Mouse (Mus musculus) heart, embryonic 11.5 days (tissue): ENCODE results near the gene Hs6st1. TPM values are rescaled to one million over a fixed set of nuclear protein-coding genes. Genes with fewer than 3 reads are reported as not detected.

Source experiments
- ATAC-seq: fragments of 200-750 bp; cut with Nextera tagmentation; replicated peaks from 2 replicates; pipeline ENCODE4 v1.8.0; 2017; ENCODE audit warnings: moderate library complexity; ENCODE audit not compliant: insufficient number of reproducible peaks, low FRiP score, low TSS enrichment
- H3K27ac ChIP-seq: fragments of 300-500 bp; sonication (generic); 2 replicates; pipeline ENCODE4 v1.5.1; 2014; ENCODE audit warnings: mild to moderate bottlenecking, low read depth, low read length
- H3K27me3 ChIP-seq: fragments of 300-500 bp; sonication (generic); 2 replicates; pipeline ENCODE4 v1.6.1; 2014; ENCODE audit warnings: mild to moderate bottlenecking, low read length, mixed read lengths; ENCODE audit not compliant: control insufficient read depth, insufficient read depth
- H3K36me3 ChIP-seq: fragments of 300-500 bp; sonication (generic); 2 replicates; pipeline ENCODE4 v1.6.1; 2014; ENCODE audit warnings: mild to moderate bottlenecking, low read length, moderate library complexity, mixed read lengths; ENCODE audit not compliant: control insufficient read depth, insufficient read depth
- H3K4me1 ChIP-seq: fragments of 300-500 bp; sonication (generic); 2 replicates; pipeline ENCODE4 v1.6.1; 2014; ENCODE audit warnings: low read length; ENCODE audit not compliant: control insufficient read depth, insufficient read depth
- H3K4me2 ChIP-seq: fragments of 300-500 bp; sonication (generic); 2 replicates; pipeline ENCODE4 v1.6.1; 2014; ENCODE audit warnings: mild to moderate bottlenecking, moderate library complexity
- H3K4me3 ChIP-seq: fragments of 300-500 bp; sonication (generic); 2 replicates; pipeline ENCODE4 v1.5.1; 2014; ENCODE audit warnings: low read depth, low read length
- H3K9ac ChIP-seq: fragments of 300-500 bp; sonication (generic); 2 replicates; pipeline ENCODE4 v1.6.1; 2014; ENCODE audit warnings: mild to moderate bottlenecking, low read depth, low read length, moderate library complexity
- H3K9me3 ChIP-seq: fragments of 300-500 bp; sonication (generic); replicated peaks from 2 replicates; pipeline ENCODE4 v1.6.1; 2016; ENCODE audit warnings: low read length; ENCODE audit not compliant: control insufficient read depth
- WGBS: fragments of 180-500 bp; shearing (Covaris S2); extraction: QIAGEN DNeasy Blood & Tissue Kit; methylation state at CpG from one replicate; pipeline ENCODE4 v1.1.7; 2014; ENCODE audit not compliant: insufficient replicate concordance; 5-methylcytosine and 5-hydroxymethylcytosine counted together
- polyA plus RNA-seq: library from polyadenylated mRNA; unstranded; fragments of >200 nt; fragmentation: Nextera tagmentation; extraction: Ambion mirVana; gene quantifications from 2 replicates; pipeline ENCODE4 v1.2.1, GENCODE M21; 2014

Hs6st1 gene
- polyA plus RNA-seq, 1 experiment from 2014 or later = 12.6 TPM

DNA sequence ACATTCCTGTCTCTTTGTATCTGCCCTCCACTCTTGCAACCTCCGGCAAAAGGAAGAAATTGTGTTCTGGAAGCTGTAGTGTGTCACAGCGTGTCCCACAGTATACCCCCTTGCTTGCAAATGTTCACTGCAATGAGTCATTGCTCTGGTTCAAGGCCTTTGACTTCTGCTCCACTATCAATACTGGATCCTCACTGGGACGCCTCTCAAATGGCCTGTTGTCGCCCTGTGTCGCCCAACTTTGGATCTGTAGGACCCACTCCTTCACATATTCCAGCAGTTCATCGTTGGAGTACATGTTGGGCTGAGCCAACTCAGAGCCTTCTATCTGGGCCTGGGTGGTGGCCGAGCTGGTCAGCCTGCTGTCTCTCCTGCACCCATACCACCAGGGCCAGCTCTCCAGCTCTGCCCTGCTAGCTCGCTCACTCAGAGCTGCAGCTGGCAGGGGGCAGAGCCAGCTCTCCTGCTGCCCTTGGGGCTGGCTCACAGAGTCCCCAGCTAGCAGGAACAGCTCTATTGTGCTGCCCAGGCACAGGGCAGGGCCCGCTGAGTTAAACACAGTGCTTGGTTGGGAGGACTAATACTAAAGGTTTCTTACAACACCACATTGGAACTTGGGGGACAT lies 50.0 kb downstream of the Hs6st1 start:
- no peak overlapping the region for H3K27ac ChIP-seq
- 72% methylated on average over 9 of the region's 9 CpGs for WGBS
- ATAC-seq = no peak
- no peaks in the 10 kb centered on the region for H3K9me3 ChIP-seq
- H3K9ac ChIP-seq = no peak overlapping the region
- H3K4me1 ChIP-seq = no peaks in the 10 kb centered on the region
- H3K36me3 ChIP-seq = no peaks in the 10 kb centered on the region
- no peak overlapping the region for H3K4me3 ChIP-seq
- no peaks in the 10 kb centered on the region for H3K27me3 ChIP-seq
- no peak overlapping the region for H3K4me2 ChIP-seq

DNA sequence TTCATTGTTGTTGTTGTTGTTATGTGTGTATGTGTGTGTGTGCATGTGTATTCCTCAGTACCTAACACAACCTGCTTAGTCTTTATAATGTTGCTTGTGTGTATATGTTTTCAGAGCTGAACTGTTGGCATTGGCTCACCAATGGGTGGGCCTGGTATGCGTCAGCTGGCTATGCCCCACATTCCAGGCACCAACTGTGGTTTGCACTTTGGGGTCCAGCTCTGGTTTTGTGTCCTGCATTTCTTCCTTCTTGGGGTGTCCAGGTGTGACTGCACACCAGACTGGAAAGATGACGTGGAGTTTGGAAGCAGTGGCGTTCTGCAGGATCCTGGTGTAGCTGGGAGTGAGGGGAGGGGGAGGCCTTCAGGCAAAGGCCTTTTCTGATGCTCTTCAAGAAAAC lies 50.8 kb downstream of the Hs6st1 start:
- no peak for ATAC-seq
- WGBS = 86% methylated on average over 3 of the region's 3 CpGs

GRCm38 (mm10) chr1:36119426-36119825 lies 51.2 kb downstream of the Hs6st1 start:
- H3K27me3 ChIP-seq = no peaks in the 10 kb centered on the region
- no peaks in the 10 kb centered on the region; the same call in 1 of the 2 replicates for H3K9me3 ChIP-seq
- H3K4me3 ChIP-seq = no peak overlapping the region
- H3K36me3 ChIP-seq = no peaks in the 10 kb centered on the region
- H3K9ac ChIP-seq = no peak overlapping the region
- 78% methylated on average over 4 of the region's 4 CpGs for WGBS
- no peak overlapping the region for H3K4me2 ChIP-seq
- no peak overlapping the region for H3K27ac ChIP-seq
- no peak for ATAC-seq
- H3K4me1 ChIP-seq = no peaks in the 10 kb centered on the region

More for the DNA sequence above, 50.8 kb downstream of the Hs6st1 start:
- H3K9ac ChIP-seq = no peak overlapping the region
- no peaks in the 10 kb centered on the region for H3K36me3 ChIP-seq
- no peaks in the 10 kb centered on the region for H3K9me3 ChIP-seq
- no peak overlapping the region for H3K4me3 ChIP-seq
- no peaks in the 10 kb centered on the region for H3K4me1 ChIP-seq
- no peak overlapping the region for H3K4me2 ChIP-seq
- H3K27ac ChIP-seq = no peak overlapping the region
- no peaks in the 10 kb centered on the region for H3K27me3 ChIP-seq

DNA sequence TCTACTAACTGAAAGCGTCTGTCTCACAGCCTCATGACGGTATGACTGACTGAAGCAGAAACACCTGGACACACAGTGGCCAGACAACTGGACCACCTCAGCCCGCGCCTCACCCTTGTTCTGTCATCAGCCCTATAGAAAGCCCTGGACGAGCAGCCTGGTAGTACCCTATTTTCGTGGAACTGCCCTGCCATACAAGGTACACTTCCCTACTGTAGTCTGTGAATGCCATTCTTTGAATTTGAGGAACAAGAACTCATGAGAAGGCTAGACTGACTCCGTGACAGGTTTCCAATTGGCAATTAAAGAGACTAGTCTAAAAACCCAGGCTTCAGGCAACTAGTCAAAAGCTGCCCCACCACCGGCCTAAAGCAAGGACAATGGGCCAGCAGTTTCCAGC lies 53.0 kb downstream of the Hs6st1 start:
- Histone ChIP-seq H3K9me3 (no peaks in the 10 kb centered on the region; the same call in 1 of the 2 replicates), H3K27me3 (no peaks in the 10 kb centered on the region), H3K9ac (no peak overlapping the region), H3K4me2 (no peak overlapping the region), H3K36me3 (no peaks in the 10 kb centered on the region), H3K4me3 (no peak overlapping the region), H3K27ac (no peak overlapping the region), H3K4me1 (no peaks in the 10 kb centered on the region; the same call in 1 of the 2 replicates)
- no peak for ATAC-seq
- WGBS = 80% methylated on average over 8 of the region's 8 CpGs

DNA sequence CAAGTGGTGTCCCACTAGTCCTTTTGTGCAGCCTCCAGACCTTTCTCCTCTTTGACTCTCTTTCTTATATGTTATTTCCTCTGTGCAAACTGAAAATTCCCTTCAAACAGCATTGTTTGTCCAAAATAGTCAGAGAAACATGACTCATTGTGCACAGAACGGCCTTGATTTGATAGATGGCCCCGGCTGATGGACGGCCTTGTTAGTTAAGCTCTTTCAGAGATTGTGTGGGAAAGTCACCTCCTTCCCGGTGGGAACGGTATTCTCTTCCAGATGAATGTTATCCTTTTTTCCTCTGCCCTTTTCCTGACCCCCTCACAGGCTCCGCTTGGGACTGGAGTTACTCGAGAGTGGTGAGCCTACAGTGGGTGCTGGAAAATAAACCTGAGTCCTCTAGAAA lies 56.9 kb downstream of the Hs6st1 start:
- H3K9me3 ChIP-seq = no peaks in the 10 kb centered on the region; the same call in 1 of the 2 replicates
- 43% methylated on average over 7 of the region's 7 CpGs for WGBS
- no peak overlapping the region for H3K27ac ChIP-seq
- no peak overlapping the region for H3K4me3 ChIP-seq
- ATAC-seq = no peak
- H3K36me3 ChIP-seq = no peaks in the 10 kb centered on the region
- no peak overlapping the region for H3K4me2 ChIP-seq
- no peaks in the 10 kb centered on the region for H3K27me3 ChIP-seq
- peaks cover 3% of the 10 kb centered on the region for H3K4me1 ChIP-seq
- H3K9ac ChIP-seq = no peak overlapping the region

GRCm38 (mm10) chr1:36129126-36129525 lies 60.9 kb downstream of the Hs6st1 start:
- 44% methylated on average over 4 of the region's 4 CpGs for WGBS
- Histone ChIP-seq H3K9me3 (no peaks in the 10 kb centered on the region; the same call in 1 of the 2 replicates), H3K27ac (no peak overlapping the region)

GRCm38 (mm10) chr1:36129881-36130280 lies 61.7 kb downstream of the Hs6st1 start:
- WGBS = 94% methylated on average over 8 of the region's 8 CpGs
- no peak overlapping the region for H3K4me3 ChIP-seq
- H3K9me3 ChIP-seq = no peaks in the 10 kb centered on the region
- no peak for ATAC-seq
- H3K27ac ChIP-seq = no peak overlapping the region
- peaks cover 24% of the 10 kb centered on the region for H3K4me1 ChIP-seq
- H3K4me2 ChIP-seq = no peak overlapping the region
- no peak overlapping the region for H3K9ac ChIP-seq
- no peaks in the 10 kb centered on the region for H3K27me3 ChIP-seq
- no peaks in the 10 kb centered on the region for H3K36me3 ChIP-seq

More at GRCm38 (mm10) chr1:36129126-36129525, 60.9 kb downstream of the Hs6st1 start:
- H3K9ac ChIP-seq = no peak overlapping the region
- no peak for ATAC-seq
- peaks cover 24% of the 10 kb centered on the region for H3K4me1 ChIP-seq
- no peak overlapping the region for H3K4me3 ChIP-seq
- H3K36me3 ChIP-seq = no peaks in the 10 kb centered on the region
- H3K27me3 ChIP-seq = no peaks in the 10 kb centered on the region
- no peak overlapping the region for H3K4me2 ChIP-seq

- no peak overlapping the region for H3K27ac ChIP-seq
These were observed 62.3 kb downstream of the Hs6st1 start for GRCm38 (mm10) chr1:36130307-36131035.

More at GRCm38 (mm10) chr1:36130307-36131035, 62.3 kb downstream of the Hs6st1 start:
- 51% methylated on average over 4 of the region's 4 CpGs for WGBS
- Histone ChIP-seq H3K4me3 (no peak overlapping the region), H3K4me1 (peaks cover 24% of the 10 kb centered on the region), H3K9ac (no peak overlapping the region), H3K4me2 (no peak overlapping the region), H3K36me3 (no peaks in the 10 kb centered on the region), H3K27me3 (no peaks in the 10 kb centered on the region), H3K9me3 (no peaks in the 10 kb centered on the region)
- ATAC-seq = no peak
